Mouse (Mus musculus) layer of hippocampus, adult 11-12 months (tissue): ENCODE data around the gene Selplg.

Experiments used
- DNase-seq: peaks from one replicate; pipeline ENCODE4 v3.0.0; 2022; ENCODE audit warnings: low spot score

Gene Selplg

DNA sequence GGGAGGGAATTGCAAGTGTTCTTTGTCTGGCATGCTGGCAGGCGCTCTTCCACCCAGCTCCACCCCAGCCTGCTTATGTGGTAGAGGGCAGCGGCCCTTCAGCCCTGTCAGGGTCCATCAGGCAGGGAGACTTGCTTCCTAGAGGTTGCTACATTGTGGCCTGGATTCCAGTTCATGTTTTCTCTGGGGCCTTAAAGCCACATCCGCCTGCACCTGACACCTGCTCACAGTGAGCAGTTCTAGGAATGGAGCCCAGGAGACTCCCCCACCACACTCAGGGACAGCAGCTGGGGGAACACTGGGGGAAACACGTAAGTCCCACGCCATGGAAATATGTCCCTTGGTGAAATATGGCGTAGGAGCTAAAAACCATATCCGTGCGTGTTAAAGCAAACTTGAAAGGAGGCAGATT lies at the start of gene Selplg:
Gene Selplg, minus strand, starts transcription at position 155 of the 412 bp plus-strand sequence.
- no peak for DNase-seq

DNA sequence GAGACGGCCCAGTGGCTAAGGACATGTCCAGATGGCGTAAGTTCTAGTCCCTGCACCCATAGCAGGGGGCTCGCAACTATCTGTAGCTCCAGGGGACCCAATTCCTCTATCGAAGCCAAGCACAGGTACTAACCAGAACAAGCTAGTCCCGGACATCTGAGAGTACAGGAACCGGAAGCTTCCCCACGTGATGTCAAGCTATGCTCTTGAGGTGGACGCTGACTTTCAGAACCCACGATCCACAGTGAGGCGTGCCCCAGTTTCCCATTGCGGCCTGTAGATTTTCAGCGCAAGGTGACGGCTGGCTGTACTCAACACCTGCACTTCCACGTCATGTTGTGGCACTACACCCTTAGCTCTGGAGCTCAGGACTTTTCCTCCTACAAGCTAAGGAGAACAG lies 48.7 kb upstream of the Selplg start:
- no peak for DNase-seq

DNA sequence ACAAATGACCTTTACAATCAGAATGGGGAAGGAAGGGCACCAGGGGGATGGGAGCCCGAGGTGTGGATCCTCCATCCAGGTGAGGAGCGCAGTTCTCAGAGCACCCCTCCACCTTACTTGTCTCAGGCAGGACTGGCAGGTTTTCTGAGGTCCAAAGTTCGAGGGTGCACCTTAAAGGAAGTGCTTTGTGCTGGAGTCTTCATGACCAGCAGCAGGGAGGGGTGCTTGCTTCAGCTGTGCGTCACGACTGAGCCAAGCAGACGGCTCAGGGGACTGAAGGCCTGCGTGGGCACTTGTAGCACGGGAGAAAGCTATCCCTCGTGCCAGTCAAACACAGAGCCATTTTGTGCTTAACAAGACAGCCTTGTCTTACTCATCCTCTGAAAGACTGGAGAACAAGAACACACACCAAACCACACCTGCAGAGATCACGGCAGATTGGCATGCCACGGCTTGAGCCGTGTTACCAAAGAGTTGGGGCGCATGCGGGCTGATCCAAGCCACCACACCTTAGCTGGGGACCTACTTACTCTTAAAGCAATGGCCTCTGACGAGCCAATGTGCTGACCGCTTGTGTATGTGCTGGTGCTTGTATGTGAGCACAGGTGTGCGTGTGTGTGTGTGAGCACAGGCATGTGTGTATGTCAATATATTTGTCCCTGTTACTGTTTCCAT lies 46.6 kb upstream of the Selplg start:
- no peak for DNase-seq

DNA sequence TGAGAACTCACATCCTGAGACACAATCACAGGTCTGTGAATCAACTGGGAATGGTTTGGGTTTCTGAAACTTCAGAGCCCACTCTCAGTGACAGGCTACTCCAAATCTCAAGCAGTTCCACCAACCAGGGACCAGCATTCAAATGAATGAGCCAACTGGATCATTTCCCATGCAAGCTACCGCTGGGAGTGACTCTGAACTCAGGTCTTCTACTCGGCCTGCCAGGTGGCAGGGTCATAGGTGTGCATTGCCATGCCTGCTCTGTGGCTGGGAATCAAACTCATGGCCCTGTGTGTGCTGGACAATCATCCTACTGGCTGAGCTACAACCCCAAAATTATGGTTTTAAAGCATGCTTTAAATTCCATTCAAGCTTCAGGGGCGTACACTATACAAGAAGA lies 45.1 kb upstream of the Selplg start:
- DNase-seq: no peak

DNA sequence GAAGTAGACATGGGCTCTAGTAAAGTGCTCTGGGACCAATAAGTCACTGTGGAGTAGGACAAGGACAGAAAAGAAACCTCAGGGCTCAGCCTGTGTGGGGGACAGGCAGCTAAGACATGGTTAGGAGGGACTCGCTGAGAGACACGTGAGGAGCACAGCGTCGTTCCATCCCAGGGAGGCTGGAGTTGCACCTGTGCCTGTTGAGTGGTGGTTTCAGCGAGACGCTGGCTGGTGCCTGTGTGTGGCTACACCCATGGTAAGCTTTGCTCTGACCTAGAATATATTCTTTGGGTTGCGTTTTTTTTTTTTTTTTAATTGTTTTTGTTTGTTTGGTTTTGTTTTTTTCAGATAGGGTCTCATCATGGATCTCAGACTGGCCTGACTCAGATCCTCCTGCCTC lies 43.7 kb upstream of the Selplg start:
- no peak for DNase-seq

DNA sequence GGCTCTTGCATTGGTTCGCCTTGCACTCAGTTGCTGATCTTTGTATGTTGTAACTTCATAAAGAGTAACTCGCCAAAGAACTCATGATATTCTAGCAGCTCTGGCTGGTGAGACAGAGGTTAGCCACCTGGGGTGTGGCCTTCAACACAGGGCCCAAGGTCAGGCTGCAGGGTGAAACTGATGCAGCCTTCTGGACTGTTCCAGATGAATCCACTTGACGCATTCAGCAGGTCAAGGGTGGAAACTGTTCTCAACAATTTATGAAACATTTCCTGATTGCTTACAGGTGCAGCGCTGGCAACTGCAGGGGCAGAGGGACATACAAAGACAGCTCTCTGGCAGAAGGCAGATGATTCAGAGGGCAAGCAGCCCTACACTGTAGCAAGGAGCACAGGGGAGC lies 43.2 kb upstream of the Selplg start:
- no peak for DNase-seq

DNA sequence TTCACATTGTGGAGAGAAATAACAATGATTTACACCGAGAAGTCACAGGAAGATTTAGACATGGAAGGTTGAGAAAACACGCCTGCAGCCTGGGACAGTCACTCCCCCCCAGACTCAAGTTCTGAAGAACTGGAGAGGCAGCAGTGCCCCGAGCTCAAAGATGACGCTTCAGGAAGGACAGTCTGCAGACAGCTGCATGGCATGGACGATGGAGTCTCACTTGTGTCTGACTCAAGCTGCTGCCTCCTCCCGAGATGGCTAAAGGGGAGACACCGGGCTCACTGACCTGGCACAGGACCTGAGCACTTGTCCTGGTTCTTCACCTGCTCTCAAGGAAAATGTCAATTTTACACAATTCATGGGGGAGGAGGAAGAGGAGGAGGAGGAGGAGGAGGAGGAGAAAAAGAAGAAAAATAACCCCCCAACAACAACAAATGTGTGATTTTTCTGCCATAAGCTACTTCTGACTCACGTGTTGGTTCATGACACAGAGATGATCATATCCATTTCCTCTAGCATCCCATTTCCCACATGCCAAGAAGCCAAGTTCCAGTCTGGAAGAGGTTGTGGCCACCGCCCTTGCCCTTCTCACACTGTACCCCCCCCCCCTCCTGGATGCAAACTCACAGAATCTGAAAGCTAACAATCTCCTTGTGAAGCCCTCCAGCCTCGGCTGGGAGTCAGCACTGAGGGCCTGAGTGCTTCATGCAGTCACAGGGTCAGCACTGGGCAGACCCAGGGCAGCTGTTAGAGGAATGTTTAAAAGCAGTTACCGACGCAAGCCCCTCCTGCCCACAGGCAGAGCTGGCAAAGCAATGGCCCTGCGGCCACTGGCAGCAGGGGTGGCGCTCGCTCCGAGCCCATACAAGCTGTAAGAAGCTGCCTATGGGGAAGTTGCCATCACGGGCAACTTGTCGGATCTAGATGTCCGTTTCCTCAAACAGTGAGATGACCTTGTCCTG lies 41.9 kb upstream of the Selplg start:
- DNase-seq: no peak

DNA sequence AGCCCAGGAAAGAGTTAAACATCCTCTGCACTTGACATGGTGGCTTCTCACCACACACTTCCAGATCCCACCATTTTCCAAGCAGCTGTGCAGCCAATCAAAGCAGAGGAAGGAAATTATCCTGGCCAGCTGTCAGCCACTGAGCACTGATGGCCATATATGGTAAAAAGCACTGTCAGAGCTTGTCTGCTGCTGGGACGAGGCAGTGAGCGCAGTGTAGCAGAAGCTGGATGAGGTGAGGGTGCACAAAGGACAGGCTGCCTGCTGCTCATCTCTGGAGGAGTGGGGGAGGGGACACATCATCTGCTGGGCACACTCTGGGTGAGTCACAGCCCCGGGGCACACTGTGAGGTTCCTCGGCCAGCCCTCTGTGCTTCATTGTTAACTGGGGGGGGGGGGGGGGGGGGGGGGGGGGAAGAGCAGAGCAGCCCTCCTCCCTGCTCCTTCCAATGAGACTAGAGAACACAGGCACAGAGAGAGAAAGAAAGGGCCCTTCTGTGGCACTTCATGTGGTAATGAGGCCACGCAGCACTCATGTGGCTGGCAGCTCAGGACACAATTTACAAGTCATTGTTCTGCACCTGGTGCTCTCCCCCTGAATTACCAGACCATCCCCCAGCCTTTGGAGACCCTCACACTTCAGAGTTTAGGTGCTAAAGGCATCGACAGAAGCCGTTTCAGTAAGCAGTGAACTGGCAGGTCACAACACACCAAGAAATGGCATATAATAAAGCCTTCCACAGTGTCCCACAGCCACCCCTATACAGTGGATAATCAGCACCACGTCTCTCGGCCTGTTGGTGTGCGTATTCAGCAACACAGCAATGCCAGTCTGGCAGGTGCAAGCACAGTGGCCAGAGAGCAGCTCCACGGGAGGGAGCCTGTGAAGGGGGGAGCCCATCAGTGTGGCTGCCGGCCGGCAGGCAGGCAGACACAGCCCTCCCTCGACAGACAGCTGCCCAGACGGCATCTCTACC lies 40.8 kb upstream of the Selplg start:
- DNase-seq: peak; percentile 86

DNA sequence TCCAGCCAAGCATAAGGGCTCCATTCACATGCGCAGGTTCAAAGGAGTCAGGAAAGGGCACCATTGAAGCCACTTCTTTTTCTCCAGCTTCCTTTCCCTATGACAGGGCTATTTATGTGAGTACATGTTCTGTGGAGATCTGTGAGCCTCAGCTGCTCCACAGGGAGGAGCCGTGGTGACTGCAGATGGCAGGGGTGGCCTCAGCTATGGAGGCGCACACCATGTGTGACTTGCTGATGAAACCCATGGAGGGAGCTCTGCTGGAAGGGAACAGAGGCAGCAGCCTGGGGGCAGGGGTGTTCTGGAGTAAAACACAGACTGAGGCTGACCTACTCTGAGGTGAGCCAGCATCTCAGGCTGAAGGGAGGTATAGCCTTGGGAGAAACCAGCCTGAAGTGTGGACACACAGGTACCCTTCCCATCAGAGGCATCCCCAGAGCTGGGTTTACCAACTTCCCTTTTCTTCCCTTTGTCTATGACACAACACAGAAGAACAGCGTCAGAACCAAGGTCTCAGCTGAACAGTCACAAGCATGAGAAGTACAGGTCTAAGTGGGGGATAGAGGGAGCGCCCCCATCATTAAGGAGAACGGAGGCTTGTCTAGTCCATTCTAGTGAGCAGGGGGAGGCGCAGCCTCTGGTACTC lies 39.6 kb upstream of the Selplg start:
- DNase-seq: peak; percentile 76

DNA sequence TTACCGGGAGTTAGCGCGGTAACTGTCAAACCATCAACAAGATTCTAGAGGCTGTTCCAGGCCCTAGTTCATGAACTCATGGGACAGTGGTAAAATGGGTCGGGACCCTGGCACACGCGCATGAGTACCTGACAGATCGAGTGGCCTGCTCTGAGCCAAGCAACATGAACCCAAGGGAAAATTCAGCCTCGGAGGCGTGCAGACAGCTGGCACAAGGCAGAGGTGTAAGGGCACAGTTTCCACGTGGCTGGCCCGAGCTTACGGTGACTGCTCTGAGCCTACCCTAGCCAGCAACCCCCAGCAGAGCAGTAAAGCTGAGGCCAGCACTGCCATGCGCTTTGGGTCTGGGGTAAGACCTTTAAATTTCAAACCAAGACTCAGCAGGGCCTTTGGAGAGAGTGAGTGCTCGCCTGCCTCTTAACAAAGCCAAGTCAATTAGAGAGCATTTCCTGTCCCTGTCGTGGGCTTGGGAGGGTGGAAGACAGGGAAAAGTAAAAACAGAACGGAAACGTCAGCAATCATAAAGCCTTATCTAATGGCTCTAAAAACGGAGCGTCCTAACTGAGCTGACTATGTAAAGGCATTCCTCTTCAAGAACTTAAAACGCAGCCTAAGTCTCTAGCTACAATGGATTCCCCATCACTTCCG lies 38.1 kb upstream of the Selplg start:
- no peak for DNase-seq

DNA sequence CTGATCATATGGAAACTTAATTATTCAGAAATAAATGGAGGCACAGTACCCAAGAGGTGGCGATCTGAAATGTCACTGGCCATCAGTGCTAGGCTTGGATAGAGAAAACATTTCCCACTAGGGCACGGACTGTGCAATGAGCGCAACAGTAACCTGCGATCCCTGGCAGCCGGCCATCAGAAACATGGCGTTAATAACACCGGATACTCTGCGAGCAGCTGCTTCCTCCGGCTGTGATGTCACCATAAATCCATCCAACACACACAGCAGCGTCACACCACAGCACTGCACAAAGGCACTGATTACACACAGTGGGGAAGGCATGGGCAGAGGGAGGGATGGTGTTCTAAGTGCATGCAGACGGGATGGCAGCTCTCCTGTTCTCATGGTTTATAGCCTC lies 36.7 kb upstream of the Selplg start:
- no peak for DNase-seq

DNA sequence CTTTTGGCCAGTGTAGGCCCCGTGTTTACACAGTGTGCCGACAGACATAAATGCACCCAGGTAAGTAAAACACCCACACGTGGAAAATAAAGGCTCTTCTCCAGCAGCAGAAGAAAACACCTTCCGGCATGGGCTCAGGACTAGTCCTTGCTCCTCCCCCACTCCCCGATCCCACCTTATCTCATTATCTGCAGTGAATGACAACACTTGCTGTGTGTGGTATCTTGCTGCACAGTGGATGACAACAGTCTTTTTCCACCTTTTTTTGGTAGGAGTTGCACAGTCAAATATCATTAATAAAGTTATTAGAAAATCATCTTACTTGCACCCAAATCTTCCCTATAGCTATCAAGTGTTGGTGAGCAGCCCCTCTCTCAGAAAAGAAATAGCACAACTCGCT lies 32.5 kb upstream of the Selplg start:
- DNase-seq: no peak

DNA sequence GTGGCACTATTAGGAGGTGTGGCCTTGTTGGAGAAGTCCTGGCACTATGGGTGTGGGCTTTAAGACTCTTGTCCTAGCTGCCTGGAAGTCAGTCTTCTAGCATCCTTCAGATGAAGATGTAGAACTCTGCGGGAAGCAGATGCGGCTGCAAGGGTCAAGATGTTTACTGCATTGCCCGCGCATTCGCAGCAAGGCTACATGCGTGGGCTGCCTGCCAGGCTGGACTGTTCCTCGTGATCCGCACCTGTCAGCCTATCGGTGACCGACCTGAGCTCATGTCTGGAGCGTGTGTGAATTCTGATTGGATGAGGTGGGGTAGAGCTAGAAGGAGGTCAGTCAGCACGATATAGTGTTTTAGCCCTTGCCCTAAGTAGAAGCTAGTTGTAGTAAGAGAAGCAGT lies 31.6 kb upstream of the Selplg start:
- no peak for DNase-seq

DNA sequence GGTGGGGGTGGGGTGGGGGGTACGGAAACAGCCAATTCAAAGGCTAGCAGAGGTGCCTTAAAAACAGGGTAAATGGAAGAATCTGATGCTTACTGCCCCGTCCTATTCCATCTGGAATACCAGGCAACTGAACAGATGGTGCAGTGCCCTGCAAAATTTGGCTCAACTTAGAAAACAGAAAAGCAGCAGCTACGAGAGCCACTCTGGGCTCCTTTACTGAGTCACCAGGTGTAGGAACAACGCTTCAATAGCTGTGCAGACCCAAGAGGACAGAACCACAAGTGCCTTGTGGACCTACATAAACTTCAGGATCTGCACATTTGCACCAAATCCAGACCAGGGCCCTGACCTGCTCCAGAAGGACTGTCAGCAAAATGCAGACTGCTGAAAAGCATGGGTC lies 30.0 kb upstream of the Selplg start:
- no peak for DNase-seq

DNA sequence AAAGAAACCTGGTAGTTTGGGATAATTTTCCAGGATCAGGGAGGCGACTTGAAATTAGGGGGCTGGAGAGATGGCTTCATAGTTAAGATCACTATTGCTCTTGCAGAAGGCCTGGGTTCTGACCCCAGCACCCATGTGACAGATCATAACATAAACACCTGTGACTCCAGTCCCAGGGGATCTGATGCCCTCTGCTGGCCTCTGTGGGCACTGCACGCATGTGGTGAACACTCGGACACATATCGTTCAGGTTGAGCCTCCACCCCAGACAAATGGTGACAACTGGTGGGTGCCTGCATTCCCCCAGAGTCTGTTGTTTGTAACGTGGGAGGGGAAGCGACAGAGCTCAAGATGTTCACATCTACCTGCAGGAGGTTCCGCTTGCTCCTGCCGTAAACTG lies 28.9 kb upstream of the Selplg start:
- no peak for DNase-seq

DNA sequence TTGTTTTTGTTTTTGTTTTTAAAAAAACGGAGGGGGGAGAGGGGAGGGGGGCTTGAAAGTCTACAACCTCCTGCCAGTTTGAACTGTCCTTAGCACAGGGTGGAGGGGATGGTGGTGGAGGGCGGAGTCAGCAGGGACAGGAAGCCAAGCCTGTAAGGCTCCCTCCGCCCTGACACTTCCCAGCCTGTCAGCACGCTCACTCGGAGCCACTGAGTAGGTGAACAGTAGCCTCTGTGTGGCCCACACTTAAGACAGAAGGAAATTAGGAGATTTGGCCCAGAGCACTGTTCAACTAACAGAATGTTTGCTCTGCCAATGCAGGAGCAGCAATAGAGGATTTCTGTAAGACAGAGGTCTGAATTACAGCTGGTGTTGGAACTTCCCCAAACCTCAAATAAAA lies 26.5 kb upstream of the Selplg start:
- no peak for DNase-seq

DNA sequence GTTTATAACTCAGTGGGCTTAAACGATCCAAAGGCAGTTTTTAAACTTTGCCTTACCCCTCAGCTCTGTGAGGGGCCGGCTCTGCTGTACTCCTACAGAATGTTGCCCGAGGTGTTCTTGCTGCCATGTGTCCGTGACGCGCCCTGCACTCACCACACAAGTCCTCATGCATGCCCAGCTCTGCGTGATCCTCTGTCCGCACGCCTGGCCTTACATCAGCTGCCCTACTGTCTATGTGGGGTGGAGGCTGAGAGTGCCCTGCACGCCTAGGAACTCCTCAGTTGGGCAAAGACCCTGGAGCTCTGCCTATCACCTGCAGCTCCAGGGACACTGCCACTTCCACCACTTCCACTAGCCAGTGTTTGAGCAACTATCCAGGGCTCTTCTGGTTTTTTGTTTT lies 26.1 kb upstream of the Selplg start:
- no peak for DNase-seq

DNA sequence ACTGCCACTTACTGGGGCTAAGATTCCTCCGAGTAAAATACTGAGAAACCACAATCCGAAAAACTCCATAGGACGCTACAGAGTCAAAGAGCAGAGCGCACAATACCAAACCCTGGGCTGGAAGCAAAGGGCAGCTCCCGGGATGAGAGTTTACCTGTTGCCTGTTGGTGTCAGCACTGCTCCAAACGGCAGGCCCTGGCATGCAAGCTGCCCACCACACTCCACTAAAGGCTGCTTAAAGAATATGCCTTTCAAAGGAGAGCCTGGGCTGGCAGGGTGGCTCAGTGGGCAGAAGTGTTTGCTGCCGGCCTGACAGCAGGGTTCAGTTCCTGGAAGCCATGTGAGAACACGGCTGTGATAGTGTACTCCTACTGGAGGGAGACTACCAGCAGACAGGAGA lies 25.2 kb upstream of the Selplg start:
- DNase-seq: no peak

DNA sequence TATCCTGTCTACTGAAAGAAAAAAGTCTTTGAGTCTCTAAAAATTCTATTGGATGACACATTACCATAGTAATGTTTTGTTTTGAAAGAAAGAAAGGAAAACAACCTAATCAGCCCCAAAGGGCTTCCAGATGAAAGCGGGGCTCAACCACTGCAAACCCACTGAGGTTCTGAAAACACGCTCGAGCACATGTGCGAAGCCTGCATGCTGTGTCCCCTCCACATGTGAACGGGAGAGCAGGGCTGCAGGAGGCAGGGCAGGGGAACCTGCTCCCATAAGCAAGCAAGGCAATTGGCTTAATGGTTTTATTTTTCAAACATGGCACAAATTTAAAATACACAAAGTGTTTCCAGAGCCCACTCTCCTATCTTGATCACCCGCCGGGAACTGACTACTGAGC lies 24.2 kb upstream of the Selplg start:
- no peak for DNase-seq

DNA sequence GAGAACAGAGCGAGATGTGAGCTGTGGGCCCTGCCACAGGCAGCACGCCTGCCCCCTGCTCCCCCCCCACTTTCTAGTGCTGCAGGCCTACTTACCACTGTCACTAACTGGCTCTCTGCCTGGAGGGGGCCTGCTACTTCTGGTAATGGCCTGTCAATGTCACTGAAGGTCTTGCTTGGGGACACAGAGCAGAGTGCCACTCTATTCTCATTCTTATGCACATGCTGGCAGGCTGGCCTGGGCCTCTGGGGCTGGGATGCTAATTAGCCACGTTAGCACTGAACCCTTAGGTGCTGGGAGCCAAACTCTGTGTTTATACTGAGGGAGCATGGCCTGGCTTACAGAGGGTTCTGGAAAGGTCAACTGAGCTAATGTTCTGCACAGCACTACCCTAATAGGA lies 23.3 kb upstream of the Selplg start:
- DNase-seq: no peak

DNA sequence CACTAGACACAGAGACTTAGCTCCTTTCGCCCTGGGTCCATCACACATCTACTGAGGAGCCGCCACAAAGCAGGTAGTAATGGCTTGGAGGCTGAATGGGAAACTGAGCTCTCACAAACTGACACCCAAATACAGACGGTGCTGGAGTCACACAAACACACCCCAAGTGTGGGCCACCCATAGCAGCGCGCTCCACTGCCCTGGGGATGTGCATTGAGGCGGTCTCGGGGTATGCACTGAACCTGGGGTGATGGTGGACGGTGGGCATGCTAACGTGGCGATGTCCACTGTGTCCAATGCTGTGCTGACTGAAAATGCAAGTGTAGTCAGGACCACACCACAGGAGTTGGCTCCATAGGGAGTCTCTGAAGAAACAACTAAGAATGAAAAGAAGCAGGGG lies 22.7 kb upstream of the Selplg start:
- DNase-seq: no peak
